Mouse (Mus musculus) lung, postnatal 4 days (tissue): ENCODE measurements around the gene Glb1l2.

Experiments
- DNase-seq, 2 experiments: peaks; one replicate each; pipeline ENCODE4 v3.0.0; 2021

Gene Glb1l2

DNA sequence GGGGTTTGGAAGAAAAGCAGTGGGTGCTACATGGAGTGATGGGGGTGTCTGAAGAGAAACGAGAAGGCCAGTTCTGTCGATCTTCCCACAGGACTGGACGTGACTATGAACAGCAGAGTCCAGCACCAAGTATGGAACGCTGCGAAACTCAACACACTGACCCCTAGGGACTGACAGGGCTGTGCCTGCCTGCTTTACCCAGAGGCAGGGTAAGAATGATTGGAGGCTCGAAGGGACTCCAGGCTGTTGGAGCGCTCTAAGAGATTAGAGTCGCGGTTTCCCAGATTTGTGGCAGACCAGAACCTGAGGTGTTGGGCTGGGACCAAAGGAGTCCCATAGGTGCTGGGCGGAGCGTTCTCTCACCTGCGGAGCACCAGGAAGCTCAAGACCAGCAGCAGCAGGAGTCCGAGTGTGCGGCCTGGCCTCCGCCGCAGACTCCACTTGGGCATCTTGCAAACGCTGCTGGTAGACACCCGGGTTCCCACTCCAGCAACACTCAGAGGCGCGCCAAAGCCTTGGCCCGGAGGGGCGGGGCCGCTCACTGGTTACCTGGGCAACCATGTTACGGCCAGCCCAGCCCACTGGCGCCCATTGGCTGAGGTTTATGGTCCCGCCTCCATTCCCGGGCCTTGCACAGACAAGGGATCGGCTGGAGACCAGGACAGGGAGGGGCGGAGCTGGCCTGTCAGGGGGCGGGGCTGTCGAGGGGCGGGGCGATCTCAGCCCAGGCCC lies at the start of gene Glb1l2:
Glb1l2 (minus strand) TSS at position 534 of the 732 bp plus-strand sequence.
- DNase-seq: peak; percentile 95 to 98

DNA sequence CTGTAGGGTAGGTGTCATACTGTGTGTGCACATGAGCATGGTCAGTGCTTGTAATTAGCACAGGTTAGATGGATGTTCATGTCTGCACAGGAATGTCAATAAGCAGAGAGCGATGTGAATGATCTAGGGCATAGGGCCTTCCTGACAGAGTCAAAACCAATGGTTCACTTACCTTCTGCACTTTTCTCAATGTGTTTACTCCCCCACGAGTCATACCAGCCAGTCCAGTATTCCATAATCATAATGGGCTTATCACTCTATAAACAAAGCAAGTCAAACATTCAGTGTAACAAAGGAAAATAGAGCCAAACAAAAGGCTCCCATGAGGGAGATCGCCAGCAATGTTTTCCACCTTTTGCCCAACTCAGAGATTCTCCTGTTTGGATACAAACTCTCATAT lies 24.8 kb upstream of the Glb1l2 start:
- no peak for DNase-seq

DNA sequence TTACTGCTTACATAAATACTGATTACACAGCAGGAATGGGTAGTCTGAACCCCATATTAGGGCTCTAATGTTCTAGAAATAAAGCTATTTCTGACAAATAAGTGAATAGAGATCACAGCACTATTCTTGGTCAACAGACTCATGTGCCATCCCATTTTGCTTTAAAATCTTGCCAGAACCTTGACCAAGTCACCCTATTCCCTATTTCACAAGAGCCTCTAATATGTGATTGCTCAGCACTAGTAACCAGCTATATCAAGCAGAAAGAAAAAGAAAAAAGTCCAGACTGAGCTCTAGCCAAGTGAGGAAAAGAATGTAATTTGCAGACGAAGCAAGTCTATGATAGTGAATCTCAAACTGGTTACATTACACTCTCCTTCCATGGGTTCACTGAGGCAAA lies 13.7 kb upstream of the Glb1l2 start:
- DNase-seq: no peak

DNA sequence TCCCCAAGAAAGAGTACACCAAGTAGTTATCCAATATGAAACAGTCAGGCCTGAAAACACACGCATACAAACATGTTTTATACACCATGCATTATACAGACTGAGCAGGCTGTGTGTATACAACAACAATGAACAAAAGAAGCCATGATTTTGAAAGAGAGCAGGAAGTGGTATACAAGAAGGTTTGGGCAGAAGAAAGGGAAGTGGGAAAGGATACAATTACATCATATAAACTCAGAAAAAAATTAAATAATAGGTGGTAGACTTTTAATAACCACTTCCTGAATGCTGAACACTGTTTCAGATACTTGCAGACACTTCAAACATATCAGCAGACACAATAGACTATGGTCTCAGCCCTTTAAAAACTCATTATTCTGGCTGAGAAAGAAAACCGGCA lies 2.5 kb upstream of the Glb1l2 start:
- DNase-seq: no peak

DNA sequence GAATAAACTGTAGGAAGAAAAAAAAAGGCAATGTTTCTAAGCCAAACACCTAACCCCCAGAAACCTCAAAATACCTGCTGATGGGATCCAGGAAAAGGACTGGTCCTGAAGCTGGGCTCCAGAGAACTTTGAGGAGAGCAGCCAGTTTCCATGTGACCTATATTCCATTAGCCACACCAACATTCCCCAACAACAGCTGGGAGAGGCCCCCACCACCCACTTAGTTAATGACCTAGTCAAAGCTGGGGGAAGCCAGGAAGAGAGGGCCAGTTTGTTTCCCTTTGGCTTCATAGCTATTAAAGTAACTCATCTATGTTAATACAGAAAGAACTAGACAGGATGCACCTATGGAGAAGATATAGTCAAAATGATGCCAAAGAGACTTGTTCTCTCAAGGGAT lies 1.9 kb downstream of the Glb1l2 start:
- DNase-seq: peak in 1 of 2 experiments; percentile 29

DNA sequence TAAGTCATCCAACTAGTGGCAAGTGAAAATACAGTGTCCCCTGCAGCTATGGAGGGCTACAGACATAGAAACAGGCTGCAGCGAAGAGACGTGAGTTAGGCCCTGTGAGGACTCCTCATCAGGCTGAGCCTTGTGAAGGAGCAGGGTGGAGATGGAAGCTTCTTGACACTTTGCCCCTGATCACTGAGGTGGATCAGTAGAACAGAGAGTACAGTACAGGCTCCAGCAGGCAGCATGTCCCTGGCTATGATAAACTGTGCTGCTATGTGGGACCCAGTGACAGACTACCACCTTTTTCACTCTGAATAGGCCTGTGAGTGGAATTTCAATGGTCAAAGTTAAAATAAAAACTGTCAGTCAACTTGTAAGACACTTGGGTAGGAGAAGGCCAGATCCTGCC lies 5.9 kb downstream of the Glb1l2 start:
- DNase-seq: no peak

DNA sequence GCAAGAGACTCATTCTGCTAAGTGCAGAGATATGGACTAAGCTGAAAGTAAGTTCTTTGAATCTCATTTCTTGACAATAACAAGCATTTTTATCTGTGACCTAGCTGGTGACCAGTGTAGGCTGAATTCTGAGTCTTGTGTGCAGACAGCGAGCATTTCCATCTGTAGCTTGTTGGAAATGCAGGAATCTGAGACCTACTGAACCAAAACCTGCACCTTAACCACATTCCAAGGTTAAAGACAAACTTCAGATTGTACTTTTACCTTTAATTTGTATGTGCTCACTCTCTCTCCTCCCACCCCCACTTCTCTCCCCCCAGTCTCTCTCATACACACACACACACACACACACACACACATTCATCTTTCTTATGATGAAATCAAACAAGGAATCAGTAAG lies 7.5 kb downstream of the Glb1l2 start:
- no peak for DNase-seq

DNA sequence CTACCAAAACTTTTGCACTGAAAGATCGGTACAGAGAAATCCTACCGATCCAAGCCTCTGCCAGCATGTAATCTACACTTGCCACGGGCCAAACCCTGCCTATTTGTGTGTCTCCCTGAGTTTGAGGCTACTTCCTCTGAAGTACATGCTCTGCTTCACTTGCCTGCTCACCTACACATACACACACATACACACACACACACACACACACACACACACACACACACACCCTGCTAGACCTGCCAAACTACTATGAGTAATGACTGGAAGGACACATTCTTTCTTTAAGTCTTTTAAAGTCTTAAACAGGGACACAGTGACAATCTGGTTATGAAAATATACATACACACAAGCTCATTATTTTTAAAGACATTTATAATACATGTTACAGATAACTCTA lies 8.1 kb downstream of the Glb1l2 start:
- no peak for DNase-seq

DNA sequence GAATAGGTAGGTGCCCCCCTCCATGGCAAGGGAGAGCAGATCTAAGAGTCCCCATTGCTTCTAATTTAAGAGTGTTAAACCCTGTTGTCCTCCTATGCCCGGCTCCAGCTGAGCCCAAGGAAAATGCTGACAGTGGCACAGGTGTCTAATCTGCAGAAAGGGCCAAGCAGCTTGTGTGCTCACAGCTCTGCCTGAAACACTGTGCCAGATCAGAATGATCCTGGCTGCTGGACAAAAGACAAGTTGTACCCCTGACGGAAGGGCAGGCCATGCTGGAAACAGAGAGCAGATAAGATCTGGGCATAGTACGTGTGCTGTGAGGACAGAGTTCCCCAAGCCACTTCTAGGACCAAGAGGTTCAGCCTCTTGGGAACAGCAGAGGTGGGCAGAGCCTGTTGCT lies 13.4 kb downstream of the Glb1l2 start:
- no peak for DNase-seq

DNA sequence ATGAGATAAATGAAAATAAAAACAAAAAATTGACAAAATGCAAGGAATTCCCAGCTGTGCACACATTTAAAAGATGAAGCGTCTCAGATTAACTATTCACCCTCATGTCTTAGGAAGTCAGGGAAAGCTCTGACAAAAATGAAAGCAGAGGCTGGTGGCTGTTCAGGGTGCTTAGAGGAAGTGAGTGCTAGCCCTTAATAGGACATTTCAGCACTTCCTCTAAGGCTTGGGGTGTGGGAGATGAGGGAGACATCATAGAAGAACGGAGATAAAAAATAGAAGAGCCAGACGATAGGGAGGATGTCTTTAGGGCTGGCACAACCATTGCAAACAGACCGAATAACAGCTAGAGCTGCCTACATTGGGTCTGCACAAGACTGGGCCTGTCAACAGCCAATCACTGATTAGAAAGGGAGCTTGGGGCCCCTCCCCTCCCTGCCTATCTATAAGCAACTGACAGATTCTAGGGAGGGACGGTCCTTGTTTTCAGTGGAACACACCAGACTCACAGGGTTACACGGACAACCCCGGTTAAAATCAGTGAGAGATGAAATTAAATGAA lies 22.8 kb downstream of the Glb1l2 start:
- no peak for DNase-seq

DNA sequence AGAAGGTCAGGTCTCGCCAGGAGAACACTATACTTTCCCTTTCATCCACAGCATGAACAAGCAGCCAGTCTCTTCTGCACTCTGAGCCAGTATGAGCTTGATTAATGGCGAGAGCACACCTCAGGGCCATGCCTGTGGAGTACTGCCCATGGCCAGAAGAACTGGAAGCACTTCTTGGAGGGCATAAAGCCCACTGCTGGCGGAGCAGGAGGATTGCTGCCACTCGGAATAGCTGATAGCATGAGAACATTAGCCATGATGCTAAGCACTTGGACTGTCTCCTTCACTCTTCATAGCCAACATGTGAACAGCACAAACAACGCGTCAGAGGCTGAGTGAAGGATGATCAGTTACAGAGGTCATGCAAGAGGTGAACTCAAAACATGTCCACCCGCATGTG lies 27.8 kb downstream of the Glb1l2 start:
- DNase-seq: no peak

DNA sequence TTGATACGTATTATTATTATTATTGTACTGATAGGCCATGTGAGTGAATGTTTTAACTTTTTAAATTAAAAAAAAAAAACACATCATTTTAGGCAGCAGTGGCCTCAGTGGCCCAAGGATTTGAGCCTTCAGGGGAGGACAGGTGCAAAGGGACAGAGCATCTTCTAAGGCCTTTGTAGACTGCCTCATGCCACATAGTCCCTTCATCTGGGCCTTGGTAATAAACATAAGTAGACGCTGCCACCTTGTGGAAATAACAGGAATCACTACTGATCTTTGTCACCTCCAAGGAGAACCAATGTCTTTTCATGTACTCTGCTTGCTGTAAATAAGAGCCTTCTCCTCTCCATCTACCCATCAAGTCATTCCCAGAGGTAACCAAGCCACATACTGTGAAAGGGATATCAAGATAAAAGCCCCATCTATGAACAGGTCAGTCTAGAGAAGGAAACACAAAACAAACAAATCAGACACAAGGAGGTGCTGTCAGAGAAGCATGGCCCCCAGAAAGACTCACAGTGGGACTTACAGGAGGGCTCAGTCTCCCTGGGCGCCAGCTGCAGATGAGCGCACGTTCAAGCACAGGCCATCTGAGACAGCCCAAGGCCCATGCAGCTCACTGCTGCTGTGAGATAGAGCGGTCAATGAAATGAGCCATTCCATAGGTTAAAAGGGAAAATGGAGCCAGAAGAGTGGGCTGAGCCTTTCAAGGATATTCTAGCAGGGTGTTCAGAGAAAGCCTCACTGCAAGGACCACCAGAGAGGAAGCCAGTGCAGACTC lies 30.0 kb downstream of the Glb1l2 start:
- peak in 1 of 2 experiments; percentile 45 for DNase-seq

DNA sequence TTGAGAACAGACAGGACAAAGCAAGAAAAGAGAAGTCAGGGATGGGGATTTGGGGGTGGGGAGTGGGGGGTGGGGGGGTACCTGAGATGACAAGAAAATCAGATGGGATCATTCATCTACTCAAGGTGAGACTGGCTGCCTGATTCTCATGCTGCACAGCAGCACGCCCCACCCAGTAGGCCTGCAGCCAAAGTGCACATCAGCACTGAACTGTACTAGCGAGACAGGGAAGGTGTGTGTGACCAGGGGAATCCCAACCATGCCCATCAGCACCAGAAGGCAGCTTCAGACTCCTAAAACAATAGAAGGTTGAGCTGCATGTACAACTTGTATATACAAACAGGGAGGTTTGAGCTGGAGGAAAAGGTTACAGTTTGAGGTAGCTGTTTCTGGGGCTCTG lies 30.6 kb downstream of the Glb1l2 start:
- DNase-seq: no peak

DNA sequence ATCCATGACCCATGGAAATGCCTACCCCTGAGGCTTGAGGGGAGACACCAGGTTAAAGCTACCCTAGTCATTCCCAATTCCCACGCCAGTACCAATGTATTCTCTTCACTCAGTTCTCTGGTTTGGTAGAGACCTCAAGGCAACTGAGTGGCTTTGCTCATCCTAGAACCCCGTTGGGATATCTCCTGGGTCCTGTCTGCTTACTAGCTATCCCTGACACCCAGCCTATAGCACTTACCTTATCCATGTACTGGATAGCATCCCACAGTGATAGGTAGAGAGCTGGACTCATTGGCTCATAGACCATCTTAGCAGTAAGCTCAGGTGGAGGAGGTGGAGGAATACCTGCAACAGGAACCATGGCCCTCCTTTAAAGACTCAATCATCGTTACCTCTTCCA lies 38.1 kb downstream of the Glb1l2 start:
- no peak for DNase-seq

DNA sequence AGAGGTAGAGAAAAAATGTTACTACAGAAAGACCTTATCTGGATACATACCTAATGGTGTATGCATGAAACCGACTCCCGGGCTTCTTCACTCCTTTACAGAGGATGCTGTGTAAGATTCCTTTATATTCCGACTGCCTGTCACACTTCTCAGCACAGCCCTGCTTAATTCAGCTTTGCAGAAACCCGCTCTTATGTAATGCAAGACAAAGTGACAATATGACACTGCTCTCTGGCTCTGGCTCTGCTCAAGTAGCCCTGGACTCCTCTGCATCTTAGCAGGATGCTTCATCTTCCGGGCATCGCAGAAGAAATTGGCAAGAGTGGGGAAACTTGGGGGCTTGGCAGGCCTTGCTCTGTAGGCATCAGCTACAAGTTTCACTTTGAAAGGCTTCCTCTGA lies 43.8 kb downstream of the Glb1l2 start:
- DNase-seq: no peak

DNA sequence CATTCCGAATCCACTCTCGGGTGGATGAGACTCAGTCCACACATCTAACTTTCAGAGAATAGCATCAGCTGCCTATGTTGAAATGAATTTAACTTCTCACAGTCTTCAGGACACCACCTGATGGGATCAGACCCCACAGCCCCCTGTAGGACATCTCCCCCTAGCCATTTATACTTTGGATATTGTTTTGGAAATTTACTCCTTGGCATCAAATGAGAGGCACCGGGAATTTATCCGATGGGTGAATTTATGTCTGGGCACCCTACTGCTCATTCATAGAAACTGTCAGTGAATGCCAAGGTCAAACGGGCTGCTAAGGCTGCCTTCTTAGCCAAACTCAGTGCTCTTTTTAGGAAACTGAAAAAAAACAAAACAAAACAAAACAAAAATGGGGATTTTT lies 45.7 kb downstream of the Glb1l2 start:
- DNase-seq: no peak

DNA sequence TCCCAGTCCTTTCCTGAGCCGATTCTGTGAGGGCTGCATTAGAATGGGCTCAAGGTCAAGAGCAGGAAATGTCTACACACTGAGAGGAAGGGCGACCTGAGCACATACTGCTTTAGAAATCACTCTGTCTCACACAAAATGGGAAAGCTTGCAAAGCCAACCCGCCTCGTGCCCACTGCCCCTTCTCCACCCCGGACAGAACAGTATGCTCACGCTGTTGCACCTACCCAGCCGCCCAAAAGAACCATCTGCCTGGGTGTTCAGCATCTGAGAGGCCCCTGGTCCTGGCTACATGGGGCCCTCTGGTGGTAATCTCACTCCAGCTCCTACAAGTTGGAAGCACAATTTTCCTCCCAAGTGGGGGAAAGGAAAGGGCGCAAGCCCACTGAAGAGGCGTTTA lies 46.2 kb downstream of the Glb1l2 start:
- DNase-seq: peak in 1 of 2 experiments; percentile 6

DNA sequence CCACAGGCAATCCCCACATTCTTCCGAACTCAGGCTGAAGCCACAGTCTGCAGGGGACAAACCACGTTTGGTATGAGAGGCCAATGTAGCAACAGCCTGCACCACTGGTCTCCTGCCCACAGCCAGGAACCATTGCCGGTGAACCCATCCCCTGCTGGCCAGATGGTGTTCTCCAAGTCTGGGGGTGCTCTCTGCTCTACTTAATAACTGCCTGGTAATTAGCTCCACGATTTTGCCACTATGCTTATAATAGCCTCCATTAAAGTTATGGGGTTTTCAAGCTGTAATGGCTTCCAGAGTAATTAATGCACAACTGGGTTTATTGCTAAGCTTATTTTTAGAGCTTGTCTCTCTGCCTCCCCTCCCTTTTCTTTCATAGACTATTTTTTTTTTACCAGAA lies 57.4 kb downstream of the Glb1l2 start:
- no peak for DNase-seq

DNA sequence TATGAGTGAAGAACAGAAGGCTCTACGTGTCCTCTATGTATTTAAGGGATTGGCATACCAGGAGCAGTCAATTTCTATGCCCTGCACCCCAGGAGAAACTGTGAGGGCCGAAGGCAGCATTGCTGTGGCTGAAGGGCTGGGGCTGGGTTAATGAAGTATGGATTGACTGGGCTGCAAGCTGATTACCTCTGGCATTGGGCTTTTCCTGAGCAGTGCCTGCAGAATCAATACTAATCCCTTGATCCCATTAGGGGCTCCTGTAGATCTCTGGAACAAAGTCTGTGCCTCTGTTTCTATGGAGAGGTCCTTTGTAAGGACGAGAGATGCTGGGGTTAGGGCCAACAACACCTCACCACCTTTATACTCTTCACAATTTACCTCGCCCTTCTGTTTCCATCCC lies 59.1 kb downstream of the Glb1l2 start:
- no peak for DNase-seq

DNA sequence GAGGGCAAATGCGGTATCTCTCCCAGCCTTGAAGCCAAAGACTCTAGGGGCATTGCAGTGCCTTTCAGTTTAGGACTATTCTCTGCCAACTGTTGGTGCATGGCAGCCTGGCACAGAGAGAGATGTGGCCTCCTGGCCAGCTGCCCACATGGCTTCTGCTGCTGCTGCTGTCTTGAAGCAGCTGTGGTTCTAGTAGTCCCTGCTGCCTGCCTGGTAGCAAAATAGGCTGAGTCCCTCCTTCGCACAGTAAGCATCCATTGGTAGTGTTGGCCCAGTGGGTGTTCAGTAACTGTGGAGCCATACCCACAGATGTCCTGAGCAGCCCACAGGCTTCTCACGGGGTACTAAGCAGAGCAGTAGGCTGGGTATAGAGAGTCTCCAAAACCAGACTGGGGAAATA lies 63.5 kb downstream of the Glb1l2 start:
- DNase-seq: no peak

DNA sequence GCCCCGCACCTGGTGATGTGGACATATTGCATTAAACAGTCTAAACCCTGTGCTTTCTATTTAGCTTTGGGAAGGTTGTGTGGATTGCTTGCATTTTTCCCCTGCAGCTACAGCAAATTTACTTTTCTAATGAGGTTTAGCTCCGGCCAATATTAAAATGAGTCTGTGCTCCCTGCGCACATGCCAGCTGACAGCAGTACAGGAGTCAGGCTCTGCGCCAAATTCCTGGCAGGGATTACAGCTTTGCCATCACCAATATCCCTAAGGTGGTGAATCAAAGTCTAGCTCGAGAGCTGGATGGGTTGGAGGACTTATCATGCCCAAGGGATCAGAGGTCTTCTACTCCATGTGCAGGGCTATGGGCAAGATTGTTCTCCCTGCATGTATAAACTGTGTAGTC lies 69.2 kb downstream of the Glb1l2 start:
- no peak for DNase-seq

DNA sequence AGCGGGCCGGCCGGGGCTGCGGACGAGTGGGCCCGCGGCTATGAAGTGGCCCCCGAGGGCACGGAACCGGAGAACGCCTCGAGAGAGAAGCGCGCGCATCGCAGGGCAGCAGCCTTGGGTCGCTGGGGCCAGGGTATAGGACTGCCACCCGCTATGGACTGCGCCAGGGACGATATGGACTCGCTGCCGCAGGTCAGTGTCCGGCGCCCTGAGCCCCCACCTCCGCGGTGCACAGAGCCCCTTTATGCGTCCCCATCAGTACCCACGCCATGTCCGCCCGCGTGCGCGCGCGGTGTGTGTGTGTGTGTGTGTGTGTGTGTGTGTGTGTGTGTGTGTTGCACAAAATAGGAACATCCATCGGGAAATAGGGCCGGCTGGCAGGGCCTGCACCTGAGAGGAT lies 72.3 kb downstream of the Glb1l2 start:
- no peak for DNase-seq

DNA sequence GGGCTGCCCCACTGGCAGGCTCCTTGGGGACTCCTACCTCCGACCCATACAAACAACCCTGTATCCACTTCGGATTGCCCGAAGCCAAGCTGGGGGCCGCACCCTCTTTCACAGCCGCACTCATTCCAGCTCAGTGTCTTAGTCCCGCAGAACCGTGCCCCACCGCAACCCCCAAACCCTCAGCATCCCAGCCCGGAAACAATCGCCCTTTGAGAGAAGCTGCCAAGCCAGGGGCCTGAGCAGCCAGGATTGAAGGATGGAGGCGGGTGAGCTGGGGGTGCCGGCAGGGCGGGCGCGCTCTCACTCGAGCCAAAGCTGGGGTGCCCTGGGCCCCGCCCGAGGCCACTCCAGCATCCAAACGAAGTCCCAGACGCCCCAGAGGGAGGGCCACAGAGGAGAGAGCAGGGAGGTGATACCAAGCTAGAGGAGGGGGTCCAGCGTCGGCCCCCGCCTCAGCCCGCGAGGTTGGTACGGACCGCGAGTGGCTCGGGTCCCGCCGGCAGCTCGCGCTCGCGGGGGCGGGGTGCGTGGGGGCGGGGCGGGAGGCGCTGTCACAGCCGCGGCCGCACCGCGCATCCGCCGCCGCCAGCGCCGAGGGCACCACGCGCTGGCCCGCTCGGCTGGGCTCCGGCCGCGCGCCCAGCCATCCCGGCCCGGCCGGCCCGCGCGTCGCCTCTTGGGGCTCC lies 72.9 kb downstream of the Glb1l2 start, which contains the start of gene B3gat1:
B3gat1 (plus strand) TSS at position 523 of the 686 bp plus-strand sequence.
- no peak for DNase-seq

DNA sequence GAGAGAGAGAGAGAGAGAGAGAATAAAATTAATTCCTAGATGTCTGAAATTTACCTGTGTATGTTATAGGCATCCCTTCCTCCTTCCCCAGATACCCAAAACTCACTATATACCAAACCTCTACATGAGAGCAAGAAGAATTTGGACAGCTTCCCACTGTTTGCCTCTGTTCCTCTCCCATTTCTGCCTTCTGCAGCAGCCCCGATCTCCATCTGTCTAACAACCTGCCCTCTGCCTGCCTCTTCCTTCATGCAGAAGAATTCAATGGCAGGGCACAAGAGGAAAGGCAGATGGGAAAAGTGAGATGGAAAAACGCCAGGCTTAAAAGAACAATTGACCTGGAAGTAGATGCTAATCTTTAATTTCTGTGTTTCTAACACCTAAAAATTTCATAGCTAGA lies 77.7 kb downstream of the Glb1l2 start:
- no peak for DNase-seq
